Mouse (Mus musculus) embryonic fibroblast, embryonic 13.5 days (primary cell): ENCODE data around the gene Eps8l3. TPM values are rescaled to one million over a fixed set of nuclear protein-coding genes. Genes with fewer than 3 reads are reported as not detected.

Source experiments
- H3K27ac ChIP-seq: 2 replicates; pipeline ENCODE4 v1.5.1; 2012; ENCODE audit warnings: low read length, control low read depth, inconsistent platforms; ENCODE audit not compliant: insufficient read depth
- H3K4me1 ChIP-seq: 2 replicates; pipeline ENCODE4 v1.6.1; 2011; ENCODE audit warnings: low read length; ENCODE audit not compliant: control insufficient read depth, insufficient read depth
- H3K4me3 ChIP-seq: 2 replicates; pipeline ENCODE4 v1.5.1; 2011; ENCODE audit warnings: mild to moderate bottlenecking, control low read depth, low read length; ENCODE audit not compliant: insufficient read depth
- CTCF ChIP-seq: IDR thresholded peaks from 2 replicates; pipeline ENCODE4 v1.5.1; 2011; ENCODE audit warnings: mild to moderate bottlenecking, control low read depth, low read length, moderate library complexity, borderline replicate concordance; ENCODE audit not compliant: insufficient read depth
- POLR2A ChIP-seq: IDR thresholded peaks from 2 replicates; pipeline ENCODE4 v1.6.1; 2011; ENCODE audit warnings: low read depth, mild to moderate bottlenecking, control low read depth, low read length, moderate library complexity
- polyA plus RNA-seq: library from polyadenylated mRNA; stranded (reverse); fragments of >200 nt; gene quantifications from 2 replicates; pipeline ENCODE4 v1.2.4, GENCODE M21; 2011; ENCODE audit warnings: low read depth; ENCODE audit not compliant: missing spikeins, insufficient read length

The Eps8l3 gene
- polyA plus RNA-seq, 1 experiment: not detected

DNA sequence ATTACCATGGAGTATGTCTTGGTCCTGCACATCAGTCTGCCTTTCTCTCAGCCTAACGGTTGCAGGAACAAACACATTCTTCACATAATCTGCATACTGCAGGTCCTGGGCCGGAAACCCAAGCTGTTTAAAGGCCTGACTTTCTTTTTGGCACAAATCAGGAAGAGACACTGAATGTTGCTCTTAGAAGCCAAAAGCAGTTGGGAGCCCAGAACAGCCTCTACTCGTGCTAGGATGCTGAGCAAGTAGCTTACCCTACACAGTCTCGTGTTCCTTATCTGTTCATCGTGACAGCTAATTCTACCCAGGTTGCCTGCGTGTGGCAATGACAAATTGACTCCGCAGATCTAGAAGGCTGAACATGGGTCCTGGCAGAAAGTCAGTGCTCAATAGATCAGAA lies 63.5 kb downstream of the Eps8l3 start:
- TF ChIP-seq CTCF (no peak), POLR2A (no peak)
- Histone ChIP-seq H3K4me3 (no peak overlapping the region), H3K4me1 (peaks cover 11% of the 10 kb centered on the region; the same call in 1 of the 2 replicates)

DNA sequence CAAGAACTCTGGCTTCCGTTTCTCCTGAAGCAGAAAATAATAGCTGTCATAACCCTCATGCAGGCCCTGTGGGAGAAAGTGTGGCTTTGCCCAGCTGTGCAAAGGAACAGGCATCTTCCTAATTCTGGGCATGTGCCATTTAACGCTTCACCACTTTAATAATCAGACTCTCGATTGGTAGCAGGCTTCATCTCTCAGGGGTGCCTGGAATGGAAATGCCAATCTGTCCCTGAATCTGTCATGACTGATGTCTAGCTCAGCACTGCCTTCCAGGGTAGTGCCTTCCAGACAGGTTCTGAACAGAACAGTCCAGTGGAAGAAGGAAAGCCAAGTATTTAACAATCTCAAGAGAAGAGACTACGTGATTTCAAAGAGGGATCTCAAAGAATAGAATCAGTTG lies 64.2 kb downstream of the Eps8l3 start:
- Histone ChIP-seq H3K4me3 (no peak overlapping the region), H3K27ac (no peak overlapping the region), H3K4me1 (peaks cover 11% of the 10 kb centered on the region; the same call in 1 of the 2 replicates)
- TF ChIP-seq CTCF (no peak), POLR2A (no peak)

More for the DNA sequence above, 63.5 kb downstream of the Eps8l3 start:
- H3K27ac ChIP-seq: peak overlapping the region; percentile 63

Other genes starting within 250 kb of the Eps8l3 start
- not detected in 2 replicates for gene Gm10961, start 245.9 kb upstream of the Eps8l3 start, polyA plus RNA-seq
- 39.1 and 41.7 TPM in 2 replicates for gene Strip1, start 245.5 kb upstream of the Eps8l3 start, polyA plus RNA-seq
- gene Ahcyl1, start 180.7 kb upstream of the Eps8l3 start, polyA plus RNA-seq: 216 and 238 TPM in 2 replicates
- gene Csf1, start 116.8 kb upstream of the Eps8l3 start, polyA plus RNA-seq: 208 and 272 TPM in 2 replicates
- 68.6 and 75.4 TPM in 2 replicates for gene Gstm5, start 18.6 kb downstream of the Eps8l3 start, polyA plus RNA-seq
- 1.3 and 2.3 TPM in 2 replicates for gene Gstm7, start 54.6 kb downstream of the Eps8l3 start, polyA plus RNA-seq
- gene Gstm6, start 66.5 kb downstream of the Eps8l3 start, polyA plus RNA-seq: 2.0 and 3.7 TPM in 2 replicates
- gene Gstm3, start 92.1 kb downstream of the Eps8l3 start, polyA plus RNA-seq: not detected in 2 replicates
- gene Gstm2, start 109.2 kb downstream of the Eps8l3 start, polyA plus RNA-seq: 59.6 and 62.2 TPM in 2 replicates
- gene Gstm1, start 140.7 kb downstream of the Eps8l3 start, polyA plus RNA-seq: 51.2 and 63.8 TPM in 2 replicates
- 11.1 and 11.5 TPM in 2 replicates for gene Gstm4, start 167.7 kb downstream of the Eps8l3 start, polyA plus RNA-seq
- 48.3 and 50.0 TPM in 2 replicates for gene Ampd2, start 209.4 kb downstream of the Eps8l3 start, polyA plus RNA-seq
- gene Gnat2, start 215.6 kb downstream of the Eps8l3 start, polyA plus RNA-seq: 1.0 and 1.1 TPM in 2 replicates